Mouse (Mus musculus): ENCODE data around the gene Abtb1. TPM values are rescaled to one million over a fixed set of nuclear protein-coding genes. Genes with fewer than 3 reads are reported as not detected.
A peak's percentile ranks its signal among the peaks of the same experiment; 100 is the strongest.

Gene Abtb1
- total and polyA plus RNA-seq, 2 experiments from 2014 or later, result 29.2 to 60.2 TPM

GRCm38 (mm10) chr6:88816913-88817312, 24.9 kb downstream of the Abtb1 start:
- H3K9me3 ChIP-seq (ENCODE audit: low read length), result no peaks in the 10 kb centered on the region
- no peaks in the 10 kb centered on the region for H3K4me1 ChIP-seq (ENCODE audit: insufficient read depth, low read length)
- no peaks in the 10 kb centered on the region for H3K27me3 ChIP-seq (ENCODE audit: insufficient read depth, low read length)
- WGBS, result 87% methylated on average over 3 of the region's 3 CpGs
- H3K4me2 ChIP-seq (ENCODE audit: low read depth, low read length, poor library complexity, severe bottlenecking), result no peak overlapping the region
- H3K9ac ChIP-seq (replicated peaks; ENCODE audit: low read length, poor library complexity, severe bottlenecking), result no peak overlapping the region
- H3K27ac ChIP-seq (ENCODE audit: low read depth, low read length), result no peak overlapping the region
- DNase-seq (ENCODE audit: low spot score), result no peak
- H3K36me3 ChIP-seq (ENCODE audit: insufficient read depth, low read length), result no peaks in the 10 kb centered on the region
- no peak for TF ChIP-seq CTCF (IDR thresholded peaks at IDR 0.05)
- ATAC-seq (ENCODE audit: low FRiP score), result no peak
- H3K4me3 ChIP-seq (ENCODE audit: low read depth, low read length), result no peak overlapping the region

DNA sequence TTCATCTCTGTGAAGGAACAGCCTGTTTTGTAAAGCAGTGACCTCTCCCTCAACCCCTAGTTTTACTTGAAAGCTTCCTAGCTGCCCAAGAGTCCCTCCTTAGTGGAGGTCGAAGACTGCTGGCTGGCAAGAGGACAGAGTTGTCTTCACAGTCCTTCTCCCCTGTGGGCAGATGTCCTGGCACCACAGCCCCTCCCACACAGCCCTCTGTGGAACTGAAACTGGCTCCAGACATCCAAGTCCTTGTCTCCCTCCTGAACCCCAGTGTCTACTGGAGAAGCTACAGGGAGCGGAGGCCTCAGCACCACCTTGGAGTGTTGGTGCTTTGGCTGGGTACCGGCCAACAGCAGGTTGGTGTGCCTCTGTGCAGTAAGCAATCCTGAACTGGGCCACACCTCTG, 26.3 kb downstream of the Abtb1 start:
- Histone ChIP-seq H3K9ac (replicated peaks; ENCODE audit: low read length, poor library complexity, severe bottlenecking) (no peak overlapping the region), H3K4me1 (ENCODE audit: insufficient read depth, low read length) (no peaks in the 10 kb centered on the region), H3K27ac (ENCODE audit: low read depth, low read length) (no peak overlapping the region), H3K4me3 (ENCODE audit: low read depth, low read length) (no peak overlapping the region), H3K36me3 (ENCODE audit: insufficient read depth, low read length) (no peaks in the 10 kb centered on the region), H3K27me3 (ENCODE audit: insufficient read depth, low read length) (no peaks in the 10 kb centered on the region), H3K9me3 (ENCODE audit: low read length) (no peaks in the 10 kb centered on the region), H3K4me2 (ENCODE audit: low read depth, low read length, poor library complexity, severe bottlenecking) (no peak overlapping the region)
- no peak for DNase-seq (ENCODE audit: low spot score)
- TF ChIP-seq CTCF (IDR thresholded peaks at IDR 0.05), result no peak
- 72% methylated on average over 3 of the region's 3 CpGs for WGBS
- ATAC-seq (ENCODE audit: low FRiP score), result no peak

GRCm38 (mm10) chr6:88815036-88815435, 26.7 kb downstream of the Abtb1 start:
- ATAC-seq (ENCODE audit: low FRiP score) (no peak), DNase-seq (ENCODE audit: low spot score) (peak; percentile 58)
- Histone ChIP-seq H3K4me2 (ENCODE audit: low read depth, low read length, poor library complexity, severe bottlenecking) (no peak overlapping the region), H3K36me3 (ENCODE audit: insufficient read depth, low read length) (0 out of 2 replicates have a peak, but pooled peaks cover under 1% of the 10 kb centered on the region), H3K4me1 (ENCODE audit: insufficient read depth, low read length) (no peaks in the 10 kb centered on the region), H3K27me3 (ENCODE audit: insufficient read depth, low read length) (no peaks in the 10 kb centered on the region), H3K4me3 (ENCODE audit: low read depth, low read length) (no peak overlapping the region), H3K27ac (ENCODE audit: low read depth, low read length) (no peak overlapping the region), H3K9me3 (ENCODE audit: low read length) (no peaks in the 10 kb centered on the region), H3K9ac (replicated peaks; ENCODE audit: low read length, poor library complexity, severe bottlenecking) (no peak overlapping the region)
- WGBS, result 52% methylated on average over 3 of the region's 3 CpGs
- TF ChIP-seq CTCF (IDR thresholded peaks at IDR 0.05), result peak; percentile 31

GRCm38 (mm10) chr6:88813832-88814231, 28.0 kb downstream of the Abtb1 start:
- TF ChIP-seq CTCF (IDR thresholded peaks at IDR 0.05), result no peak
- Histone ChIP-seq H3K36me3 (ENCODE audit: insufficient read depth, low read length) (0 out of 2 replicates have a peak, but pooled peaks cover 4% of the 10 kb centered on the region), H3K4me2 (ENCODE audit: low read depth, low read length, poor library complexity, severe bottlenecking) (no peak overlapping the region), H3K4me3 (ENCODE audit: low read depth, low read length) (no peak overlapping the region), H3K9ac (replicated peaks; ENCODE audit: low read length, poor library complexity, severe bottlenecking) (no peak overlapping the region), H3K9me3 (ENCODE audit: low read length) (no peaks in the 10 kb centered on the region), H3K27ac (ENCODE audit: low read depth, low read length) (no peak overlapping the region), H3K4me1 (ENCODE audit: insufficient read depth, low read length) (no peaks in the 10 kb centered on the region), H3K27me3 (ENCODE audit: insufficient read depth, low read length) (no peaks in the 10 kb centered on the region)
- WGBS, result 88% methylated on average over 10 of the region's 10 CpGs
- ATAC-seq (ENCODE audit: low FRiP score) (no peak), DNase-seq (ENCODE audit: low spot score) (no peak)

- TF ChIP-seq CTCF (IDR thresholded peaks at IDR 0.05), result peak; percentile 80
- Histone ChIP-seq H3K4me1 (ENCODE audit: insufficient read depth, low read length) (no peaks in the 10 kb centered on the region), H3K27me3 (ENCODE audit: insufficient read depth, low read length) (no peaks in the 10 kb centered on the region), H3K4me2 (ENCODE audit: low read depth, low read length, poor library complexity, severe bottlenecking) (no peak overlapping the region), H3K9me3 (ENCODE audit: low read length) (no peaks in the 10 kb centered on the region), H3K27ac (ENCODE audit: low read depth, low read length) (no peak overlapping the region), H3K36me3 (ENCODE audit: insufficient read depth, low read length) (0 out of 2 replicates have a peak, but pooled peaks cover 4% of the 10 kb centered on the region), H3K9ac (replicated peaks; ENCODE audit: low read length, poor library complexity, severe bottlenecking) (no peak overlapping the region), H3K4me3 (ENCODE audit: low read depth, low read length) (no peak overlapping the region)
- DNase-seq (ENCODE audit: low spot score), result peak; percentile 68
- 73% methylated on average over 3 of the region's 3 CpGs for whole genome bisulfite sequencing
- ATAC-seq (ENCODE audit: low FRiP score), result no peak
Measured at GRCm38 (mm10) chr6:88812886-88813285, 28.9 kb downstream of the Abtb1 start.

- Histone ChIP-seq H3K27me3 (ENCODE audit: insufficient read depth, low read length) (no peaks in the 10 kb centered on the region), H3K27ac (ENCODE audit: low read depth, low read length) (no peak overlapping the region), H3K4me3 (ENCODE audit: low read depth, low read length) (no peak overlapping the region), H3K4me2 (ENCODE audit: low read depth, low read length, poor library complexity, severe bottlenecking) (no peak overlapping the region), H3K9me3 (ENCODE audit: low read length) (no peaks in the 10 kb centered on the region), H3K4me1 (ENCODE audit: insufficient read depth, low read length) (no peaks in the 10 kb centered on the region), H3K9ac (replicated peaks; ENCODE audit: low read length, poor library complexity, severe bottlenecking) (no peak overlapping the region), H3K36me3 (ENCODE audit: insufficient read depth, low read length) (0 out of 2 replicates have a peak, but pooled peaks cover 4% of the 10 kb centered on the region)
- no peak for TF ChIP-seq CTCF (IDR thresholded peaks at IDR 0.05)
- 73% methylated on average over 7 of the region's 7 CpGs for WGBS
- no peak for ATAC-seq (ENCODE audit: low FRiP score)
- no peak for DNase-seq (ENCODE audit: low spot score)
Measured at GRCm38 (mm10) chr6:88811880-88812400, 29.8 kb downstream of the Abtb1 start.
